Mouse (Mus musculus) heart, adult 2 months (tissue): ENCODE data around the gene Nup210.

Source experiments
- CTCF ChIP-seq: fragments of 200-600 bp; IDR thresholded peaks from 2 replicates; pipeline ENCODE4 v1.8.1; 2022; ENCODE audit warnings: antibody characterized with exemption, mild to moderate bottlenecking, moderate library complexity
- EP300 ChIP-seq: fragments of 200-500 bp; IDR thresholded peaks from 2 replicates; pipeline ENCODE4 v1.6.1; 2011; ENCODE audit warnings: low read depth, low read length, control low read depth; ENCODE audit not compliant: insufficient read depth
- POLR2A ChIP-seq: fragments of 200-500 bp; IDR thresholded peaks from 2 replicates; pipeline ENCODE4 v1.6.1; 2011; ENCODE audit warnings: mild to moderate bottlenecking, low read depth, low read length, control low read depth; ENCODE audit not compliant: insufficient read depth

- TF ChIP-seq POLR2A (no peak), CTCF (no peak), EP300 (no peak)
These were observed 113.2 kb downstream of the Nup210 start for GRCm38 (mm10) chr6:91003310-91003995.
